Mouse (Mus musculus): Measurements from ENCODE around the gene Msrb1.
"Not testable (repeated sequence)": the region's sequence is repeated elsewhere in the genome, so short reads cannot be mapped to it uniquely, and the experiment has no call there.

The Msrb1 gene

DNA sequence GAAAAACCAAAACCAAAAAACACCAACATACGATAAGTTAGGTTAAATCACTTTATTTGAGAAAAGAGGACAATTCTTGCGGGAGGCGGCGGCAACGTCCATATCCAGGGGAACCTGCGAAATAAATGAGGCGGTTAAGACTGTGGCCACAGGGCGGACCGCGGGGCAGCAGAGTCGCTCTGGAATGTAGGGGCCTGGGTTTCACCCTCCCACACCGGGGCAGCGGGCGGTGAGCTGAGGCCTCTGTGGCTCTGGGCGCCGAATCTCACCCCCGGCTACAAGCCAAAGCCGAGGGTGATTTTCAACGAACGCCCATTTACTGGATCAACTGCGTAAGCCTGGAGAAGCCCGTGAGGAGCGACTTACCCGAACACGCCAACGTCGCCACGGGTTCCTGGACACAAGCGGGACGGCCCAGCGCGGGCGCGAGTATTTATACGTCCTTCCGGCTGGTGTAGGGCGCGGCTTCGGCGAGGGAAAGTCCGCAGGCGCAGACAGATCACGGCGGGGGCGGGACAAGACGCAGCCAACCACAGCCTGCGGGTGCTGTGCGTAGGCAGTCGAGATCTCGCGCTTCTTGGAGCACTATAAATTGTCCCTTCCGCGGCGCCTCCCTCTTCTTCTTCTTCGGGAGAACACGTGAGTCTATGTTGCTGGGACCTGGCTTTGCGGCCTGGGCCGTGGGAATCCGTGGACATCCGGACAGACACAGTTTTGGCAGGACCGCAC, 16.8 kb upstream of the Msrb1 start:
- DNase-seq (ENCODE audit: low read depth, low spot score) = peak; percentile 99

DNA sequence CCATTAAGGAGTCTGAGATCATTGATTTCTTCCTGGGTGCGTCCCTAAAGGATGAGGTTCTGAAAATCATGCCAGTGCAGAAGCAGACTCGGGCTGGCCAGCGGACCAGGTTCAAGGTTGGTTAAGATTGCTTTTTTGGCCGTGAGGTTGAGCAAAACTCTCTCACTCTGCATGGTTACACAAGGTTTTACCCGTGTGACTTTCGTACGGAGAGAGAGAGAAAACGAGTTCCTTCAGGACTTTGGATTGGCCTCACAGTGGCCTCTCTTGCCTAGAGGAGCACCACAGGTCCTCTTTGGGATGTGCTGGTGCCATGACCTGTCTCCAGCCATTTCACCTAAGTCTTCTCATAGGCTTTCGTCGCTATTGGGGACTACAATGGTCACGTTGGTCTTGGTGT, 15.8 kb upstream of the Msrb1 start:
- DNase-seq (ENCODE audit: low read depth, low spot score) = not testable (repeated sequence)

DNA sequence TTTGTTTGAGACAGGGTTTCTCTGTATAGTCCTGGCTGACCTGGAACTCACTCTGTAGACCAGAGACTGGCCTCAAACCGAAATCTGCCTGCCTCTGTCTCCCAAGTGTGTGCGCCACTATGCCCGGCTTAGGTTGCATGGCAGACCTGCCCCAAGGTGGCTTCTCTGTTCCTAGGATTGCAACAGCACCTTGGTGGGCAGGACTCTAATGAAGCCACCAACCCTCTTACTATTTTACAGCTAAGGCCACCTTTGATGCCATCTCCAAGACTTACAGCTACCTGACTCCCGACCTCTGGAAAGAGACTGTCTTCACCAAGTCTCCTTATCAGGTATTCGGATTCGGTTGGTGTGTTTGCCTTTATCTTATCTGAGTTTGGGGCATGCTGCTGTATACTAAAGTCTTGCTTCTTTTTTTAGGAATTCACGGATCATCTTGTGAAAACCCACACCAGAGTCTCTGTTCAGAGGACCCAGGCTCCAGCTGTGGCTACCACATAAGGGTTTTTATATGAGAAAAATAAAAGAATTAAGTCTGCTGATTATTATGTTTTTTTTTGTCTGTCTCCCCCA, 15.0 kb upstream of the Msrb1 start:
- not testable (repeated sequence) for DNase-seq (ENCODE audit: low read depth, low spot score)

DNA sequence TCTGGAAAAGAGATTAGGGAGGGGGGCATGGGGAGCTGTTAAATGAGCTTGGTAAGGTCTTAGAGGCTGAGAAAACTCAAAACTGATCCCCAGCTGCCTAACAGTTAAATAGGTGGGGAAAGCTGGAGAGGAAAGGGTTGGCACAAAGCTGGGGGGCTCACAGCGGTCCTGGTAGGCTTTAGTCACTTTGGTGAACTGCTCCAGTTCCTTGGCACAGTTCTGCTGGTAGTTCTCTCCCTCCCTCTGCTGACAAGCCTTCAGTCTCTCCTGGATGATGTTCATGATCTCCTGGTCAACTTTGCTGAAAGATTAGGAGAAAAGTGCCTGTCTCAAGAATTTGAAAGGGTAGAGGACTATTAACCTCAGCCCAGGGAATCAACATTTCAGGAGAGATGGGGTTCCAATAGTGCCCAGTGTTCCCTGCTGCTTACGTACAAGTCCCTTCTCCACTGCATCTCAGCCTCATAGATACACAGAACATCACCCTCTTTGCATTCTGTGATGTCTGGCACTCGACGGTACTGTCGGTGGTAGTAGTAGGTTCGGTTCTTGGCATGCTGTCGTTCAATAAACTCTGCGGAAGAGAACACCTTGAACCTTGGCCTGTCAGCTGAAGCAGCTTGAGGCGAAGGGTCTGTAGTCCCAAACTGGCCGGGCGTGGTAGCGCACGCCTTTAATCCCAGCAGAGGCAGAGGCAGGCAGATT, 14.1 kb upstream of the Msrb1 start:
- DNase-seq (ENCODE audit: low read depth, low spot score) = peak; percentile 55

DNA sequence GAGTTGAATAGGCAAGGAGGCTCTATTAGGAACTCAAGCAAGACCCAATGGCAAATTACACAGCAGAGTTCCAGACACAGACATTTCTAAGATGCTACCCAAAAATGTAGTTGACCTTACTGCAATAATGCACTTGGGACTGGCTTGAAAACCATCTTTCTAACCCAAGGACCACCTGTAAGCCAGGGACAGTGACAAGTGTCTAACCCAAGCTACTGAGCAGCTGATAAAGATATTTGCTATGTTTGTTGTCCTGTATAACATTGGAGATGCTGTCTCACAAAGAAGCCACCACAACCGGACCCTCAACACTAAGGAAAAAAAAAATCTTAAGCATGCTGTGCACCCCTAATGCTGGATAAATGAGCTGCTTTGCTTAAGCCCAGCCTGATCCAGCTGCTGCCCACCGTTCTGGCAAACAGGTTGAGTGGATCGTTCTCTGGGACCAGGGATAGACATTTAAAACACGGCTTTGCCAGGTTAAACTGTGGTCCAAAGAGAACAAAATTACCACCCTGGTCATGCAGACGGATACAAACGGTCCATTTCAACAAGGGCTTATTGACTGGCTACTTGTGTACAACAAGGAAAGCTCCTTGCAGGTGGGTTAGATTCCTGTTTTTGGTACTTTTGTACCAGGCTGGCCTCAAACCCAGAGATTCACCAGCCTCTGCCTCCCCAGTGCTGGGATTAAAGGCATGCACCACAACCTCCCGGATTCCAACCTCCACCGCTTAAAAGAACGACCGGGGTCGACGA, 13.1 kb upstream of the Msrb1 start:
- no peak for DNase-seq (ENCODE audit: low read depth, low spot score)

DNA sequence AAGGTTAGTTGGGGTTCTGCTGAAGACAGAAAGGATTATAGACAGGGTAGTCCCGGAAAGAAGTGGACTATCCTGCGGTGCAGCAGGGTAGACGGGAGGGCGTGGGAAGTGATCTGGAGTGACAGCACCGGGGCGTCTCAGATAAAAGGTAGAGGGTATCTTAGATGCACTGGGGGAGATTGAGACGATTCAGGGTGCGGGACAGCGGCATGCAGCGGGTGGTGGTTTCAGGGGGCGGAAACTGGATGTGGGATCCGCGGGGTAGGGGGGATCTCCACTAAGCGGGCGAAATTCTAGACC, 12.6 kb upstream of the Msrb1 start:
- no peak for DNase-seq (ENCODE audit: low read depth, low spot score)

- peak; percentile 94 for DNase-seq (ENCODE audit: low read depth, low spot score)
Measured at GRCm38 (mm10) chr17:24724184-24724583, 12.3 kb upstream of the Msrb1 start, which contains the start of gene Ndufb10. Ndufb10 (minus strand) TSS chr17:24724478.

DNA sequence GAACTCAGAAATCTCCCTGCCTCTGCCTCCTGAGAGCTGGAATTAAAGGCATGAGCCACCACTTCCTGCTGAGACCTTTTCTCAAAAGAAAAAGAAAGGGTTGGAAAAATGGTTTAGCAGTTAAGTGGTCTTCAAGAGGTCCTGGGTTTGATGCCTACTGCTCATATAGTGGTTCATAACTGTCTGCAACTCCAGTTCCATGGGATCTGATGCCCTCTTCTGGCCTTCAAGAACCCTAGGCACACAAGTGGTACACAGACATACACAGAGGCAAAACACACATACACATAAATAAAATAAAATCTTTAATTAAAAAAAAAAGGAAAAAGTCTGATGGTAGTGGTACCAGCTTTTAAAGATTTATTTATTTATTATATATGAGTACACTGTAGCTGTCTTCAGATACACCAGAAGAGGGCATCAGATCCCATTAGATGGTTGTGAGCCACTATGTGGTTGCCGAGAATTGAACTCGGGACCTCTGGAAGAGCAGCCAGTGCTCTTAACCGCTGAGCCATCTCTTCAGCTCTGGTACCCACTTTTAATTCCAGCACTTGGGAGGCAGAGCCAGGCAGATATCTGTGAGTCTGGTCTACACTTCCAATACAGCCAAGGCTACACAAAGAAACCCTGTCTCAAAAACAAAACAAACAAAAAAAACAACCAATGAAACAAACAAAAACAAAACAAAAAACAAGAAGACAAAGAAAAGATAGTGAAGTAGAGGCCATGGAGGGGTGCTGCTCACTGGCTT, 10.6 kb upstream of the Msrb1 start:
- no peak for DNase-seq (ENCODE audit: low read depth, low spot score)

DNA sequence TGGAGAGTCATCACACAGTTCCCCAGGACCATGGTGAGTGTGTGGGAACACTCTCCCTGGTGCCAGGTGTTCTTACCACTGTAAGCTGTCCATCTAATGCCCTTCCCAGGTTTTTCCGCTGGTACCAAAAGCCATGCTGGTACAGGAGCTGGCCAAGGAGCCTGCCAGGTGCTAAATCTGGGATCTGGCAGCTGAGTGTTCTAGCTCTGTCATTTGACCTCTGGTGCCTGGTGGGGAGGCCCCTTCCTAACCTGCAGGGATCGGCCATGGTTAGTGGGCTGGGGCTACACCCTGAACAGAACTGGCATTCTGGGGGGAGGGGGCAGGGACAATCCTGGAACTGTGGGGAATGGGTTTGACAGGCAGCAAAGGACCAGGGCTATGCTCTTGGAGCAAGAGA, 8.8 kb upstream of the Msrb1 start, which contains the start of gene Rpl3l:
Rpl3l (plus strand) TSS at position 203 of the 400 bp plus-strand sequence.
- DNase-seq (ENCODE audit: low read depth, low spot score) = no peak

DNA sequence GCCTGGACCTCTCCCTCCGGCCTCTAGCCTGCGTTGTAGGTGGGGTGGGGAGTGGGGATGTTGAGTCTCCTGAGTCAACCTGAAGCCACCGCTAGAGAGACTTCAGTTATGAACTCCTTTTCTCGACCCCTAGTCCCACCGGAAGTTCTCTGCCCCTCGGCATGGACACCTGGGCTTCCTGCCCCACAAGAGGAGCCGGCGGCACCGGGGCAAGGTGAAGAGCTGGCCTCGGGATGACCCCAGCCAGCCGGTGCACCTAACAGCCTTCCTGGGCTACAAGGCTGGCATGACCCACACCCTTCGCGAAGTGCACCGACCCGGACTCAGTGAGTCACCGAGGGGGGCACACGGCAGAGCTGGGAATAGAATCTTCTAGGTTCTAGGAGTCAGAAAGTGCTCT, 8.3 kb upstream of the Msrb1 start:
- DNase-seq (ENCODE audit: low read depth, low spot score) = no peak

DNA sequence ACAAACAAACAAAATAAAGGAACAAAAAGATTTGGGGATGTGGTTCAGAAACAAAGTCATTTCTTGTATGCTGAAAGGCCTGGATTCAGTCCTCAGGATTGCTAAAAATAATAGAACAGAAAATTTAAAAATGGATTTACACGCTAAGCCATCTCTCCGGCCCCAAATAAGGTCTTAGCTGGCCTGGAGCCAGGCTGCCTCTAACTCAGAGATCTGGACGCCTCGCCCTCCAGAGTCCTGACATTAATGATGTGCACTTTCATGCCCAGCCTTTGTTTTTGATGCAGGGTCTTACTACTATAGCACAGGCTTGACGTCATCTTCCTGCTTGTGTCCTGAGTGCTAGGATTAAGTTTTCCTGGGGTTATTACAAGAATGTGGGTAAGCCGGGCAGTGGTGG, 7.4 kb upstream of the Msrb1 start:
- DNase-seq (ENCODE audit: low read depth, low spot score) = no peak

DNA sequence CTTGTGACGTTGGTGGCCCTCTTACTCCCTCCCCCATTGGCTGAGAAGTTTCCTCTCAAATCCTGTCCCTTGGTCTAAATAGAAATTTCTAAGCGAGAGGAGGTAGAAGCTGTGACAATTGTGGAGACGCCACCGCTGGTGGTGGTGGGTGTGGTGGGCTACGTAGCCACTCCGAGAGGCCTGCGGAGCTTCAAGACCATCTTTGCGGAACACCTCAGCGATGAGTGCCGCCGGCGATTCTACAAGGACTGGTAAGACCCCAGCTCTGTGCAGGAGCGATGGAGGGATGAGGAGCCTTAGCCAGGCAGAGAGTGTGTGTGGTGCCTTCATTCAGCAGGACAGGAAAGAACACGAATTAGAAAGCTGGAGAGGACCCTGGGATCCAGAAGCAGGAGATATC, 5.7 kb upstream of the Msrb1 start:
- no peak for DNase-seq (ENCODE audit: low read depth, low spot score)

DNA sequence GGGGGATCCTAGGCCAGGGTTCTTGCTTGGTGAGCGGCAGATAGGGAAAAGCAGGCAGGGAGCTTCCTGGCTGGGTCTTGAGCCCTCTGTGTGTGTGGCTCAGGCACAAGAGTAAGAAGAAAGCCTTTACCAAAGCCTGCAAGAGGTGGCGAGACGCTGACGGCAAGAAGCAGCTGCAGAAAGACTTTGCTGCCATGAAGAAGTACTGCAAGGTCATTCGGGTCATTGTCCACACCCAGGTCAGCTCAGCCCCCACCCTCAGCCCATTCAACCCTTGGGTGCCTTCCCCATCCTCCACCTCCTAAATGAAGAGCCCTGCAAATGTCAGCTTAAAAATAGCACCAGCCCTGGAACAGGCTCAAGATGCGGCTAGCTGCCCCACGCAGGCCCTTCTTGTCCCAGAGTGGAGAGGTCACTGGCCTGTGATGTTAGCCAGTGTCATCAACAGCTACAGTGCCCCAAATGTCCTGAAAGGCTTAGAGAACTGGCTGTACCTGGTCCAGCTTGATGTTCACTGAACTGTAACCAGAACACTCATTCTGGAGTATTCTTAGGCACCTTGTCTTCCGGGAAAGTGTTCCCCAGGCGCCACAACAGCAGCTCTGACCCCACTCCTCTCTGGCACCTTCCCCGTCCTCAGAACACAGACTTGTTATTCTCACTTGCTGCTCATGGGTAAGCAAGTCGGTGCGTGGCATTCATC, 4.1 kb upstream of the Msrb1 start:
- DNase-seq (ENCODE audit: low read depth, low spot score) = no peak

- no peak for DNase-seq (ENCODE audit: low read depth, low spot score)
Measured at GRCm38 (mm10) chr17:24733434-24734050, 2.9 kb upstream of the Msrb1 start.

GRCm38 (mm10) chr17:24734513-24734912, 1.9 kb upstream of the Msrb1 start:
- DNase-seq (ENCODE audit: low read depth, low spot score) = no peak

GRCm38 (mm10) chr17:24735446-24735845, 996 bp upstream of the Msrb1 start:
- no peak for DNase-seq (ENCODE audit: low read depth, low spot score)

DNA sequence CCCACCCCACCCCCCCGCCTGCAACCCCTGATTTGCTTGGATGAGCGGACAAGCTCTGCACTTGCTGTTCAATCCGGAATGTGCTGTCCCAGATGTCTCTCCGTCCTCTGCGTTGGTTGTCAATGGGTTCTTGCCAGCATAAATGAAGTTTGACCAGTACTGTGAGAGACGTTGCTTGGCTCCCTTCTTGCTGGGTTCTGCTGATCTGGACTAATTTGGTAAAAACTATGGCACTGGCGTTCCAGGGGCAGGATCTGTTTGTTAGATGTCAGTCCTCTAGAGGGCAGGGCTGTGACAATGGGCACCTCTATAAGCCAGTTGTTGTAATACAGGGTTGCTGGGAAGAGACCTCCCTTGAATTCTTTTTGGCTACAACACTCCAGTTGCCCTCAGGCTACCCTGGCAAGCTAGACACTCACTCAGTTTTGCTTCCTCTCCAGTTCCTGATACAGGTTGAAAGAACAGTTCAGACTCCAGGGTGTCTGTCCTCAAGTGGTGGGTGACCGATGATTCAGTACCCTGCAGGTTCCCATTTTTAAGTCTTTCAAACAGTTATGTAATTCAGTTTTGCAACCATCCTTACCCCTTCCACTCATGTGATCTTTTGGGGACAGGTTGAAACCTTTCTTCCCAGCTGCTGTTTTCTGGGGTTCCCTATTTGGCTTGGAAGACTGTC, 831 bp downstream of the Msrb1 start:
- DNase-seq (ENCODE audit: low read depth, low spot score) = no peak

DNA sequence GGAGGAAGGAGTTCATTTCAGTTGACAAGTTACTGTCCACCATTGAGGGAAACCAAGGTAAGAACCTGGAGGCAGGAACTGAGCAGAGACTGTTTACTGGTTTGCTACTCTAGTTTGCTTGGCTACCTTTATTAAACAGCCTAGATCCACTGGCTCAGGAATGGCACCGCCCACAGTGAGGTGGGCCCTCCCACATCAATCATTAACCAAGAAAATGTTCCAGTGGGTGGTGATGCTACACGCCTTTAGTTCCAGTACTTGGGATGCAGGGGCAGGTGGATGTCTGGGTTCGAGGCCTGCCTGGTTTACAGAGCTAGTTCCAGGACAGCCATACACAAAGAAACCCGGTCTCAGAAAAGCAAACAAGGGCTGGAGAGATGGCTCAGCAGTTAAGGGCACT, 1.8 kb downstream of the Msrb1 start:
- DNase-seq (ENCODE audit: low read depth, low spot score) = no peak

DNA sequence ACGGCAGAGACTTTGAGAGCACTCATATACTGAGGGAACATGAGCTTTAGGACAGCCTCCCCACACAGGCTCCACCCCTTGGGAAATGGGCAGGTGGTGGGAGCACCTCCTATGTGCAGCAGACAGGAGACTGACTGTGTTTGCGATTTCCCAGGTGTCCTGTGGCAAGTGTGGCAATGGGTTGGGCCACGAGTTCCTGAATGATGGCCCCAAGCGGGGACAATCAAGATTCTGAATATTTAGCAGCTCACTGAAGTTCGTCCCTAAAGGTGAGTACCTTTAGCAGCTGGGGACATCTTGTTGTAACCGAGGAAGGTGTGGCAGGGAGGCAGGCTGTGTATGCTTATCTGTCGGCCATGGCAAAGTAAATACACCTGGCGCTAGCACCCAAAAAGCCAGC, 3.5 kb downstream of the Msrb1 start:
- DNase-seq (ENCODE audit: low read depth, low spot score) = no peak

DNA sequence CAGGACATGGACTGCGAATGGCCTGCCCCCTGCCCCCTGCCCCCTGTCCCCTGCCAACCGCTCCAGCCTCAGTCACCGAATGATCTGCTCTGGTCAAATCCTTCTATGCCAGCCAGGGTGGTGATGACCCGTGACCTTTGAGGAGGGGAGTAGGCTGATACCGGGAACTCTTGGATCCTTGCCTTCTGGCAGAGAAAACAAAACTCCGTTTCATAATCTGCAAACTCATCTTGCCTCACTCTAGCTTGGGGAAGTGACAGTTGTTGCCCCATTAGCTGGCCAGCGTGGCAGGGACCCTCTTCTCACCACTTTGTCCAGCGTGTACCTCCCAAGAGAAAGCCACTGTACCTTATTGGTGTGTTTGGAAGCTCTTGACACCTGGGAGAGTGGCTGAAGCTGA, 5.9 kb downstream of the Msrb1 start:
- no peak for DNase-seq (ENCODE audit: low read depth, low spot score)
